Mouse (Mus musculus) layer of hippocampus, adult 2 months (tissue): ENCODE measurements around the gene Kirrel. TPM values are rescaled to one million over a fixed set of nuclear protein-coding genes. Genes with fewer than 3 reads are reported as not detected.
A peak's percentile ranks its signal among the peaks of the same experiment; 100 is the strongest.

Experiments
- DNase-seq, 2 experiments: peaks; one replicate each; pipeline ENCODE4 v3.0.0; 2022; ENCODE audit warnings: low spot score in 2 of 2
- H3K27ac ChIP-seq: fragments of 200-600 bp; 2 replicates; pipeline ENCODE4 v1.8.1; 2022
- H3K4me3 ChIP-seq: fragments of 200-600 bp; 2 replicates; pipeline ENCODE4 v1.8.1; 2022; ENCODE audit warnings: mild to moderate bottlenecking
- CTCF ChIP-seq: fragments of 200-600 bp; conservative IDR thresholded peaks from 2 replicates; pipeline ENCODE4 v1.8.1; 2022; ENCODE audit warnings: antibody characterized with exemption, mild to moderate bottlenecking, moderate library complexity
- total RNA-seq, 2 experiments: library from RNA; stranded (reverse); gene quantifications; 2 replicates each; pipeline ENCODE4 v1.2.3; 2021

Gene Kirrel
- total RNA-seq, 2 experiments from 2014 or later = 3.0 to 3.4 TPM

- Histone ChIP-seq H3K27ac (no peak overlapping the region), H3K4me3 (no peak overlapping the region)
- DNase-seq = no peak
- TF ChIP-seq CTCF = no peak
Measured at GRCm38 (mm10) chr3:87076899-87077298, 97.6 kb downstream of the Kirrel start.

- no peak for DNase-seq
- no peak overlapping the region for H3K27ac ChIP-seq
- H3K4me3 ChIP-seq = no peak overlapping the region
- no peak for TF ChIP-seq CTCF
Measured at GRCm38 (mm10) chr3:87076161-87076560, 98.4 kb downstream of the Kirrel start.

- no peak for TF ChIP-seq CTCF
- Histone ChIP-seq H3K4me3 (no peak overlapping the region), H3K27ac (peak overlapping the region; percentile 36; the same call in 1 of the 2 replicates)
- peak in 1 of 2 experiments; percentile 19 for DNase-seq
Measured at GRCm38 (mm10) chr3:87072612-87073515, 101.7 kb downstream of the Kirrel start.

GRCm38 (mm10) chr3:87072191-87072590, 102.4 kb downstream of the Kirrel start:
- no peak for DNase-seq
- Histone ChIP-seq H3K4me3 (no peak overlapping the region), H3K27ac (peak overlapping the region; percentile 36; the same call in 1 of the 2 replicates)
- no peak for TF ChIP-seq CTCF

GRCm38 (mm10) chr3:87067396-87067975, 107.1 kb downstream of the Kirrel start:
- DNase-seq = no peak
- no peak overlapping the region for H3K4me3 ChIP-seq
- no peak overlapping the region for H3K27ac ChIP-seq
- TF ChIP-seq CTCF = no peak

- no peak overlapping the region for H3K4me3 ChIP-seq
- no peak for TF ChIP-seq CTCF
- no peak for DNase-seq
- H3K27ac ChIP-seq = no peak overlapping the region
Measured at GRCm38 (mm10) chr3:87053939-87054338, 120.6 kb downstream of the Kirrel start.

GRCm38 (mm10) chr3:87047801-87048200, 126.7 kb downstream of the Kirrel start:
- no peak for DNase-seq
- Histone ChIP-seq H3K4me3 (no peak overlapping the region), H3K27ac (no peak overlapping the region)
- TF ChIP-seq CTCF = no peak

- TF ChIP-seq CTCF = no peak
- Histone ChIP-seq H3K4me3 (no peak overlapping the region), H3K27ac (no peak overlapping the region)
- no peak for DNase-seq
Measured at GRCm38 (mm10) chr3:87041733-87042132, 132.8 kb downstream of the Kirrel start.

GRCm38 (mm10) chr3:87038500-87038899, 136.0 kb downstream of the Kirrel start:
- no peak for TF ChIP-seq CTCF
- Histone ChIP-seq H3K27ac (no peak overlapping the region), H3K4me3 (no peak overlapping the region)
- no peak for DNase-seq

- DNase-seq = no peak
- Histone ChIP-seq H3K27ac (no peak overlapping the region), H3K4me3 (no peak overlapping the region)
- no peak for TF ChIP-seq CTCF
Measured at GRCm38 (mm10) chr3:87034061-87034460, 140.5 kb downstream of the Kirrel start.

- H3K27ac ChIP-seq = no peak overlapping the region
- peak; percentile 66 to 84 for DNase-seq
- H3K4me3 ChIP-seq = no peak overlapping the region
- peak; percentile 96 for TF ChIP-seq CTCF
Measured at GRCm38 (mm10) chr3:87033357-87033756, 141.2 kb downstream of the Kirrel start.

- DNase-seq = peak; percentile 64 to 75
- no peak overlapping the region for H3K27ac ChIP-seq
- peak; percentile 89 for TF ChIP-seq CTCF
- H3K4me3 ChIP-seq = no peak overlapping the region
Measured at GRCm38 (mm10) chr3:87030855-87031254, 143.7 kb downstream of the Kirrel start.

Other genes starting within 250 kb of the Kirrel start
- gene Cd1d1, start 175.3 kb downstream of the Kirrel start, total RNA-seq = 1 to 10 TPM; 1.4 to 2.0 TPM
- gene Fcrls, start 89.0 kb upstream of the Kirrel start, total RNA-seq = 10 to 100 TPM; 22.6 to 27.9 TPM
- gene Cd5l, start 183.1 kb upstream of the Kirrel start, total RNA-seq = not detected
- gene Fcrl1, start 201.6 kb upstream of the Kirrel start, total RNA-seq = under 1 TPM; 0.15 to 0.39 TPM